ENCODE assay signal across 8 mouse cellular contexts in genomic region chr5:34573268-34574221, GRCm38 (mm10). TPM values are rescaled to one million over a fixed set of nuclear protein-coding genes. Genes with fewer than 3 reads are reported as not detected.
DNase-seq lines count a peak whose midpoint lies in the region; ATAC-seq lines count a peak whose summit lies in the region.

Add1 (plus strand) TSS chr5:34573664.

- H3K27ac ChIP-seq in heart, embryonic 14.5 days (replicated peaks in 1 of 2; ENCODE audit: control insufficient read depth in 1 of 2, insufficient read depth in 1 of 2, low read depth in 2 of 2, low read length in 2 of 2): peak within 1 kb of the TSS; percentile 93 to 100
- peak within 1 kb of the TSS; percentile 100 for H3K27ac ChIP-seq in liver, embryonic 13.5 days
- H3K27ac ChIP-seq in stomach, embryonic 16.5 days (ENCODE audit: low read length): peak within 1 kb of the TSS; percentile 95

- peak; percentile 97 for DNase-seq in c-Kit-negative CD71-positive TER-119-positive erythroid progenitor cells, embryonic 14.5 days (ENCODE audit: low read depth, low spot score)
- DNase-seq in fibroblast of lung, adult 2 months (ENCODE audit: low read depth): peak; percentile 96
- DNase-seq in kidney, postnatal 14 days: peak; percentile 97
- peak; percentile 96 for DNase-seq in liver, embryonic 13.5 days
- DNase-seq in neural tube, embryonic 10.5 days (ENCODE audit: extremely low spot score, low spot score): peak; percentile 97

- H3K27me3 ChIP-seq in heart, embryonic 14.5 days (ENCODE audit: control insufficient read depth, insufficient read depth, low read length): no peaks in the 10 kb centered on the region
- H3K27me3 ChIP-seq in liver, embryonic 13.5 days: no peaks in the 10 kb centered on the region
- H3K27me3 ChIP-seq in stomach, embryonic 16.5 days (ENCODE audit: control insufficient read depth, insufficient read depth, low read length): no peaks in the 10 kb centered on the region

- ATAC-seq in CD4-positive, CD25-positive, alpha-beta regulatory T cell, adult 4 months: peak; percentile 92
- ATAC-seq in heart, embryonic 14.5 days (ENCODE audit: insufficient number of reproducible peaks, insufficient read depth, low FRiP score, low read depth): peak; percentile 100
- peak; percentile 95 for ATAC-seq in liver, embryonic 13.5 days (ENCODE audit: low read depth)
- ATAC-seq in stomach, embryonic 16.5 days (ENCODE audit: insufficient read depth, low FRiP score): peak; percentile 100

- no peaks in the 10 kb centered on the region for H3K9me3 ChIP-seq in heart, embryonic 14.5 days (ENCODE audit: control insufficient read depth, low read length)
- no peaks in the 10 kb centered on the region for H3K9me3 ChIP-seq in liver, embryonic 13.5 days (replicated peaks)
- no peaks in the 10 kb centered on the region for H3K9me3 ChIP-seq in stomach, embryonic 16.5 days (replicated peaks; ENCODE audit: control insufficient read depth, low read length)

- peak within 1 kb of the TSS; percentile 98 for H3K9ac ChIP-seq in heart, embryonic 14.5 days (ENCODE audit: low read length)
- peak within 1 kb of the TSS; percentile 99 for H3K9ac ChIP-seq in liver, embryonic 13.5 days
- H3K9ac ChIP-seq in stomach, embryonic 16.5 days (ENCODE audit: low read length): peak within 1 kb of the TSS; percentile 99

- peaks cover 8 to 22% of the 10 kb centered on the region in 2 experiments for H3K4me1 ChIP-seq in heart, embryonic 14.5 days (ENCODE audit: control insufficient read depth in 2 of 2, insufficient read depth in 2 of 2, low read length in 2 of 2)
- H3K4me1 ChIP-seq in liver, embryonic 13.5 days (replicated peaks): peaks cover 68% of the 10 kb centered on the region
- peaks cover 18% of the 10 kb centered on the region for H3K4me1 ChIP-seq in stomach, embryonic 16.5 days (ENCODE audit: control insufficient read depth, insufficient read depth, low read length)

- peak within 1 kb of the TSS; percentile 66 for H3K4me2 ChIP-seq in heart, embryonic 14.5 days (ENCODE audit: low read length)
- peak within 1 kb of the TSS; percentile 74 for H3K4me2 ChIP-seq in liver, embryonic 13.5 days
- peak within 1 kb of the TSS; percentile 84 for H3K4me2 ChIP-seq in stomach, embryonic 16.5 days (ENCODE audit: low read depth, low read length)

- peak within 1 kb of the TSS; percentile 94 to 99 for H3K4me3 ChIP-seq in heart, embryonic 14.5 days (ENCODE audit: control insufficient read depth in 1 of 2, insufficient read depth in 1 of 2, low read depth in 1 of 2, low read length in 2 of 2)
- peak within 1 kb of the TSS; percentile 83 for H3K4me3 ChIP-seq in liver, embryonic 13.5 days (replicated peaks)
- peak within 1 kb of the TSS; percentile 88 for H3K4me3 ChIP-seq in stomach, embryonic 16.5 days (replicated peaks; ENCODE audit: low read length)

- H3K36me3 ChIP-seq in heart, embryonic 14.5 days (ENCODE audit: control insufficient read depth, insufficient read depth, low read length): no peaks in the 10 kb centered on the region
- H3K36me3 ChIP-seq in liver, embryonic 13.5 days: peaks cover 15% of the 10 kb centered on the region
- H3K36me3 ChIP-seq in stomach, embryonic 16.5 days (ENCODE audit: control insufficient read depth, insufficient read depth, low read length): no peaks in the 10 kb centered on the region

- WGBS in heart, embryonic 14.5 days: under 1% methylated on average over 69 of the region's 84 CpGs
- WGBS in liver, embryonic 13.5 days (ENCODE audit: insufficient replicate concordance): under 1% methylated on average over 80 of the region's 84 CpGs
- WGBS in stomach, embryonic 16.5 days: under 1% methylated on average over 73 of the region's 84 CpGs

RNA-seq across cellular contexts. Expression of gene Add1, which starts in this region (rescaled TPM):
- polyA plus RNA-seq in CD4-positive, CD25-positive, alpha-beta regulatory T cell, adult 4 months (2017; shearing (Covaris generic)): 100 to 1,000 TPM; 117 to 179 TPM
- 151 and 164 TPM in 2 replicates for polyA plus RNA-seq in heart, embryonic 14.5 days (2014; fragmentation: Nextera tagmentation; extraction: Ambion mirVana)
- 124 and 133 TPM in 2 replicates for polyA plus RNA-seq in liver, embryonic 13.5 days (2015; fragmentation: Nextera tagmentation; extraction: Ambion mirVana)
- 176 and 187 TPM in 2 replicates for polyA plus RNA-seq in stomach, embryonic 16.5 days (2015; fragmentation: Nextera tagmentation; extraction: Ambion mirVana)

Comparison
In these comparisons a context has a peak if more than half of its experiments do, and no peak if none do; other contexts are left out.
1. Peak in every context shown above with its lines: DNase-seq, ATAC-seq, H3K4me3 ChIP-seq and H3K27ac ChIP-seq.